8 mouse cellular contexts compared by ENCODE assay signal in genomic region chr14:54686522-54687143, GRCm38 (mm10). TPM values are rescaled to one million over a fixed set of nuclear protein-coding genes. Genes with fewer than 3 reads are reported as not detected.
DNase-seq lines count a peak whose midpoint lies in the region; ATAC-seq lines count a peak whose summit lies in the region.

Gene Acin1, minus strand, starts transcription at chr14:54686931.

- DNase-seq in adipocyte (ENCODE audit: low spot score): peak; percentile 98
- DNase-seq in embryo, embryonic 10 days (ENCODE audit: low spot score): peak; percentile 99
- DNase-seq in gastrocnemius, postnatal 10 days: peak; percentile 100
- DNase-seq in induced T-regulatory cell, adult 2 months (ENCODE audit: low read depth): peak; percentile 100
- peak; percentile 99 to 100 for DNase-seq in left cerebral cortex, adult 9 months (ENCODE audit: low spot score in 2 of 2)
- peak; percentile 100 for DNase-seq in right cerebral cortex, postnatal 14 days
- peak; percentile 100 for DNase-seq in urinary bladder, postnatal 36 days (ENCODE audit: low spot score in 2 of 2)

- peak; percentile 81 for ATAC-seq in megakaryocyte progenitor cell, adult 5-6 weeks (replicated peaks; ENCODE audit: poor library complexity)

RNA-seq across cellular contexts. Expression of gene Acin1, which starts in this region (rescaled TPM):
- total RNA-seq in gastrocnemius, postnatal 10 days (2021): 100 to 1,000 TPM in 1 of 2 experiments, 10 to 100 TPM in 1; 90.7 to 110 TPM
- total RNA-seq in megakaryocyte progenitor cell, adult 5-6 weeks (2015): 170 and 177 TPM in 2 replicates
- total RNA-seq in megakaryocyte progenitor cell, adult 5-6 weeks (2017): 223 and 235 TPM in 2 replicates

Comparison
In these comparisons a context has a peak if more than half of its experiments do, and no peak if none do; other contexts are left out.
1. Peak in every context shown above with its lines: DNase-seq and ATAC-seq.